Mouse (Mus musculus): ENCODE data around the gene Hes5. TPM values are rescaled to one million over a fixed set of nuclear protein-coding genes. Genes with fewer than 3 reads are reported as not detected.

Gene Hes5
- polyA plus RNA-seq, 1 experiment from 2014 or later = 154 TPM

DNA sequence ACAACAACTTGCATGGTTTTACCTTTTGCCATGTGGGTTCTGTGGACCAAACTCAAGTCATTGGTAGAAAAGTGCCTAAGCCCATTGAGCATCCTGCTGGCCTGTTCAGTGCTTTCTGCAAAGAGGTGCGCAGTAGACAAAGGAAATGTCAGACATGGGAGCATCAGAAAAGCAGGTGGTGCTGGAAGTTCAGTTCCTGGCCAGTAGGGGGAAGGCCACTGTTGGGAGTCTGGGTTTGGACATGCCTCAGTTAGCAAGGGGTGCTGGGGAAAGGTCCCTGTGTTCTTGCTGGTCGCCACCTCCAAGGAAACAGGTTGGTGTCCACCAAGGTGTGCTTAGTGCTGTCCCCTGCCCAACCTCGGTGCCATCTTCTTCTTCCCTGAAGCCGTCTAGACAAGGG is 19.4 kb downstream of the Hes5 start:
- Histone ChIP-seq H3K4me3 (no peak overlapping the region), H3K9ac (no peak overlapping the region), H3K27me3 (peaks cover 18% of the 10 kb centered on the region), H3K27ac (no peak overlapping the region), H3K4me1 (replicated peaks) (peaks cover 11% of the 10 kb centered on the region), H3K36me3 (peaks cover 63% of the 10 kb centered on the region), H3K4me2 (no peak overlapping the region), H3K9me3 (no peaks in the 10 kb centered on the region)
- no peak for ATAC-seq (ENCODE audit: low FRiP score)
- WGBS = 88% methylated on average over 4 of the region's 4 CpGs

DNA sequence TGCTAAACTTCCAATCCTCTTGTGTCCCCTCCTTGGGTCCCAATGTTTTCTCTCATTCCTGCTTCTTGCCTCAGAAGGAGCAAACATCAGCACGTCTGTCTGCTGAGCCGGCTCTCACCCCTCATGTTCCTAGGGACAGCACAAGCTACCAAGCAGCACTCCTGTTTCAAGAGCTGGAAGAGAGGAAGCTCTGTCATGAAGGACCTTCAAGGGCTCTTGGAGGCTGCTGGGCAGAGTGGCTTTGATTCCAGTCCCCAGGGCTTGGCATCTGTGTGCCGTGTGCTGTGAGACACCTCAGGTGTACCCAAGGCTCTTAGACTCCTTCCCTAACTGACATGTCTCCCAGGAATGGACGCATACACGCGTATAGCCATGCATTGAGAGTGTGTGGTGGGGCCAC is 20.4 kb downstream of the Hes5 start:
- no peak overlapping the region for H3K4me3 ChIP-seq
- peaks cover 54% of the 10 kb centered on the region for H3K36me3 ChIP-seq
- H3K9me3 ChIP-seq = no peaks in the 10 kb centered on the region
- H3K27me3 ChIP-seq = peaks cover 21% of the 10 kb centered on the region
- 86% methylated on average over 6 of the region's 6 CpGs for WGBS
- H3K9ac ChIP-seq = no peak overlapping the region
- no peak overlapping the region; the same call in 1 of the 2 replicates for H3K27ac ChIP-seq
- no peak overlapping the region for H3K4me2 ChIP-seq
- H3K4me1 ChIP-seq (replicated peaks) = peaks cover 16% of the 10 kb centered on the region
- ATAC-seq (ENCODE audit: low FRiP score) = peak; percentile 19; the same call in 1 of the 2 replicates

DNA sequence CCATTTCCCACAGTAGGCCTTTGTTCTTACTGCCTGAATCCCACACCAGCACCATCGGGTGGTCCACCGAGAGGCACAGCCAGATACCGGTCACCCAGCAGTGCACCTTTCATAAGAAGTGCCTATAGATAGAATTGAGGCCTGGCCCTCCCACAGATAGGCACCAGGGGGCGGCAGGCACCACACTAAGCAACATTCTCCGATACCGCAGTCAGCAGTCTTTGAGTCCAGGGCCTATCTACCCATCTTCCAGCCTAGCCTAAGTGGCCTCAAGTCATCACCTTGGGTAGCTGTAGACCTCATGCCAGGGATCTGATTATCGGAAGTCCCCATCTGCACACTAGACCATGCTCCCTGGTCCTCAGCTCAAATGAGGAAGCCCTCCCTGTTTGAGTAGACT is 20.8 kb downstream of the Hes5 start:
- WGBS = 40% methylated on average over 7 of the region's 7 CpGs
- peak; percentile 65 for ATAC-seq (ENCODE audit: low FRiP score)
- no peak overlapping the region; the same call in 1 of the 2 replicates for H3K27ac ChIP-seq
- peaks cover 49% of the 10 kb centered on the region for H3K36me3 ChIP-seq
- H3K9me3 ChIP-seq = no peaks in the 10 kb centered on the region
- no peak overlapping the region for H3K4me2 ChIP-seq
- H3K9ac ChIP-seq = no peak overlapping the region
- peaks cover 21% of the 10 kb centered on the region for H3K4me1 ChIP-seq (replicated peaks)
- H3K4me3 ChIP-seq = no peak overlapping the region
- H3K27me3 ChIP-seq = peaks cover 25% of the 10 kb centered on the region

DNA sequence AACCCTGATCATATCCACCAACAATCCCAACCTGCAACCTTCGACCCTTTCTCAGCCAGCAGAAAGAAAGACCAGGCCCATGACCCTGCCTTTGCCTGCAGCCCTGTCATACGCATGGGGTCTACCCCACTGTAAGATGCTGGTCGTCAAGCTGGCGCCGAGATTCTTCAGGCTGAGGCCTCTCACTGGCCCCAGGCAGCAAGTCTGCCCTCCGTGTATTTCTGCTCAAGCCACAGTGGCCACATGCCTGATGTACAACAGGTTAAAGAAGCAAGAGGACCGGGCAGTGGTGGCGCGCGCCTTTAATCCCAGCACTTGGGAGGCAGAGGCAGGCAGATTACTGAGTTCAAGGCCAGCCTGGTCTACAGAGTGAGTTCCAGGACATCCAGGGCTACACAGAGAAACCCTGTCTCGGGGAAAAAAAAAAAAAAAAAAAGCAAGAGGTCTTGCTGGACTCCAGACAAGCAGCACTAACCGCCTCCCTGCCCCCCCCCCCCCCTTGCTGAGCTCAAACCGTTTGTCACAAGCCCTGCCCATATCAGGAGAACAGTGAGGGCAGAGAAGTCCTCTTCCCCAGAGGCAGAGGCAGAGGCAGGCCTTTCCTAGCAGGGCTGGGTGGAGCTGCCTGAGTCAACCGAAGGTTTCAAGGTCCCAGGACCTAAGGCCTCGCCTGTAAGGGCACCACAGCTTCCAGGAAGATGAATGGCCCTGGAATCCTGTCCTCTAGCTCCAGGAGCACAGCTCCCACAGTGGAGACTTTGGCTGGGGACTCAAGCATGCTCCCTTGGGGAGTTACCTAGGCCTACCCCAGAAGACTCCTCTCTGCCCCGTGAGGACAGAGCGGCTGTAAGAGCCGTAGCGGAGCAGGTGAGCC is 21.8 kb downstream of the Hes5 start:
- no peaks in the 10 kb centered on the region for H3K9me3 ChIP-seq
- peaks cover 22% of the 10 kb centered on the region for H3K4me1 ChIP-seq (replicated peaks)
- H3K36me3 ChIP-seq = peaks cover 40% of the 10 kb centered on the region
- no peak overlapping the region for H3K27ac ChIP-seq
- H3K4me2 ChIP-seq = no peak overlapping the region
- 79% methylated on average over 17 of the region's 19 CpGs for WGBS
- no peak overlapping the region for H3K4me3 ChIP-seq
- no peak for ATAC-seq (ENCODE audit: low FRiP score)
- H3K27me3 ChIP-seq = peaks cover 30% of the 10 kb centered on the region
- no peak overlapping the region for H3K9ac ChIP-seq

DNA sequence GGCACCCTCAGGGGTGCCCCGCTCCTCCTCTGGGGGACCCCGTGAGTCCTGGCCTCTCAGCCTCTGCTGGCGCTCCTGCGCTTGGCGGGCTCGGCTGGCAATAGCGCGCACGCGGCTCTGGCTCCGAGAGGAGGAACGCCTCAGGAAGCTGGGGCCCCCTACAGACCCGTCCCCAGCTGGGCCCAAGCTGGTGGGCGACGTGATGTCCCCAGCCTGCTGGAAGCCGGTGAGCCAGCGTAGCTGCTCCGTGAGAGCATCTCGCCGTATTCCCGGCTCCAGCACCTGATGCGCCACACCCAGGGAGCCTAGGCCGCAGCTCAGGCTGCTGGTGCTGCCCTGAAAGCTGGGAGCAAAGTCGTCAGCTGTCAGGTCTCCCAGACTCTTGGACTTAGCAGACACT is 23.0 kb downstream of the Hes5 start:
- H3K9ac ChIP-seq = peak overlapping the region; percentile 59
- H3K27me3 ChIP-seq = peaks cover 30% of the 10 kb centered on the region
- no peak overlapping the region for H3K4me2 ChIP-seq
- H3K4me3 ChIP-seq = no peak overlapping the region
- WGBS = 21% methylated on average over 24 of the region's 24 CpGs
- H3K9me3 ChIP-seq = no peaks in the 10 kb centered on the region
- peaks cover 22% of the 10 kb centered on the region for H3K4me1 ChIP-seq (replicated peaks)
- ATAC-seq (ENCODE audit: low FRiP score) = no peak
- H3K36me3 ChIP-seq = peaks cover 27% of the 10 kb centered on the region
- H3K27ac ChIP-seq = no peak overlapping the region

GRCm38 (mm10) chr4:154985151-154985777 is 24.5 kb downstream of the Hes5 start:
- Histone ChIP-seq H3K4me1 (replicated peaks) (peaks cover 22% of the 10 kb centered on the region), H3K9ac (peak overlapping the region; percentile 60; the same call in 1 of the 2 replicates), H3K4me2 (no peak overlapping the region), H3K4me3 (no peak overlapping the region), H3K27ac (no peak overlapping the region), H3K36me3 (peaks cover 12% of the 10 kb centered on the region), H3K27me3 (peaks cover 34% of the 10 kb centered on the region), H3K9me3 (no peaks in the 10 kb centered on the region)
- no peak for ATAC-seq (ENCODE audit: low FRiP score)
- 68% methylated on average over 5 of the region's 5 CpGs for WGBS

GRCm38 (mm10) chr4:154986096-154986495 is 25.4 kb downstream of the Hes5 start:
- Histone ChIP-seq H3K4me1 (replicated peaks) (peaks cover 22% of the 10 kb centered on the region), H3K36me3 (peaks cover 4% of the 10 kb centered on the region), H3K4me3 (no peak overlapping the region), H3K27me3 (peaks cover 41% of the 10 kb centered on the region), H3K9me3 (no peaks in the 10 kb centered on the region), H3K27ac (no peak overlapping the region), H3K4me2 (0 out of 2 replicates have a peak overlapping the region, but pooled peaks have one; percentile 19), H3K9ac (peak overlapping the region; percentile 60)
- ATAC-seq (ENCODE audit: low FRiP score) = no peak
- 16% methylated on average over 17 of the region's 17 CpGs for WGBS

DNA sequence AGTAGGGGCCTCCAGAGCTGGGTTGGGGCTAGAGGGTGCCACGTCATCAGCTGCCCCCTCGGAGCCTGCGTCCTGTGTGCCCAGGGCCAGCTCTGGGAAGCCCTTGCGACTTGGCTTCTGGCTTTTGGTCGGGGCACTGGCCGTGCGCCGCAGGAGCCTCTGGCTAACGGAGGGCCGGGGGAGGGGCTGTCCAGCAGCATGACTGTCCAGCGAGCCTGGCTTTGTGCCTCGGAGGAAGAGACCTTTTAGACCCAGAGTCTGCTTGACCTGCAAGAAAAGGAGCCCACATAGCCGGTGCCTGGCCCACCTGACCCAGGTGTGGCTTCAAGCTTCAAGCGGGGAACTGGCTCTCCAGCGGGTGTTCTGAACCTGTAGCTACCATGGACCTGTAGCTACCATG is 26.0 kb downstream of the Hes5 start:
- peaks cover 22% of the 10 kb centered on the region for H3K4me1 ChIP-seq (replicated peaks)
- no peak for ATAC-seq (ENCODE audit: low FRiP score)
- 69% methylated on average over 15 of the region's 15 CpGs for WGBS
- H3K4me3 ChIP-seq = no peak overlapping the region
- H3K4me2 ChIP-seq = no peak overlapping the region
- H3K36me3 ChIP-seq = no peaks in the 10 kb centered on the region
- no peak overlapping the region for H3K9ac ChIP-seq
- H3K27me3 ChIP-seq = peaks cover 47% of the 10 kb centered on the region
- H3K9me3 ChIP-seq = no peaks in the 10 kb centered on the region
- H3K27ac ChIP-seq = no peak overlapping the region

DNA sequence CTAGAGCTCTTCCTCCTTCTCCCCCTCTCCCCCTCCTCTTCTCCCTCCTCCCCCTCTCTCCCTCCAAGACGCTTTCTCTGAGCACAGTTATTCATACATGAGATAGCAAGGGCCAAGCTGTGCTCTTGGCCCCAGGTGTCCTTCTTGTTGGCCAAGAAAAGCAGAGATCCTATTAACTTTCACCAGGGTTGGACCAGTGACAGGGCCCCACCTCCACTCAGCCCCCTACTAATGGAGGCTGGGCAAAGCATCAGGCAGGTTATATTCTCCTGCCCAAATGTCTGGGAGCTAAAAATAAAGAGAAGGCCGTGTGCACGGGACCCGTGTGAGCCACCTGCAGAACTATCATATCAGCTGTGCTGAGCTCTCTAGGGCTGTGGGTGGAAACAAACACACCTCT is 34.2 kb downstream of the Hes5 start:
- Histone ChIP-seq H3K36me3 (no peaks in the 10 kb centered on the region), H3K27me3 (peaks cover 26% of the 10 kb centered on the region), H3K27ac (no peak overlapping the region), H3K9me3 (no peaks in the 10 kb centered on the region), H3K4me2 (no peak overlapping the region), H3K9ac (no peak overlapping the region), H3K4me3 (no peak overlapping the region), H3K4me1 (replicated peaks) (peaks cover 17% of the 10 kb centered on the region)
- ATAC-seq (ENCODE audit: low FRiP score) = no peak
- 76% methylated on average over 4 of the region's 4 CpGs for WGBS

DNA sequence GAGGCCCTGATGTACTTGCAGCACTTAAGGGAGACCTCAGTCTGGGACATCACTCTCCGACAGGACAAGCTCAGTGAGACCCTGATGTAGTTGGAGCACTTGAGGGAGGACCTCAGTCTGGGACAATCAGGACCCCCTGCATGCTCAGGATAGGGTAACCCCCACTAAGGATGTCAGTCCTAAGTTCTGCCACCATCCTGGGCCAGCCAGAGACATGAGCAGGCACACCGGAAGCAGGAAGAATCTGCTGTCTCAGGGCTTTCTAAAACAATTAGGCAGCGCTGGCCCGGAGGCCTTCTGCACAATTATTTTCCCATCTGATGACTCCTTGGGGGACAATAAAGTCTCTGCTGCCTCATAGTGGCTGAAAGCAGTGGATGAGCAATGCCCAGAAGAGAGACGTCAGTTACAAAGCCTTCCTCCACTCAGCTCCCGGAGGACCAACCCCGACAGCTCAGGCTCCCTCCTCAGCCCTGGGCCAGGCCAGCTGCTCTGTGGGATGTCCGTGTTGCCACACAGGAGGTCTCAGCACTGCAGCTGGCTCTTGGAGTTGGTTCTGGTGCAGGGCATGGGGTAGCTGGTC is 35.9 kb downstream of the Hes5 start:
- no peaks in the 10 kb centered on the region for H3K9me3 ChIP-seq
- H3K27ac ChIP-seq = peak overlapping the region; percentile 55; the same call in 1 of the 2 replicates
- H3K27me3 ChIP-seq = peaks cover 14% of the 10 kb centered on the region; the same call in 1 of the 2 replicates
- WGBS = 15% methylated on average over 8 of the region's 8 CpGs
- H3K4me3 ChIP-seq = no peak overlapping the region
- peaks cover 21% of the 10 kb centered on the region for H3K4me1 ChIP-seq (replicated peaks)
- H3K36me3 ChIP-seq = no peaks in the 10 kb centered on the region
- no peak overlapping the region for H3K4me2 ChIP-seq
- peak overlapping the region; percentile 53; the same call in 1 of the 2 replicates for H3K9ac ChIP-seq
- peak; percentile 67 for ATAC-seq (ENCODE audit: low FRiP score)

- Histone ChIP-seq H3K27me3 (0 out of 2 replicates have a peak, but pooled peaks cover under 1% of the 10 kb centered on the region), H3K4me2 (no peak overlapping the region), H3K4me1 (replicated peaks) (peaks cover 21% of the 10 kb centered on the region), H3K9me3 (no peaks in the 10 kb centered on the region), H3K27ac (no peak overlapping the region), H3K36me3 (no peaks in the 10 kb centered on the region), H3K9ac (no peak overlapping the region), H3K4me3 (no peak overlapping the region)
- ATAC-seq (ENCODE audit: low FRiP score) = no peak
- 86% methylated on average over 5 of the region's 5 CpGs for WGBS
Measured at GRCm38 (mm10) chr4:154999379-154999778, 38.7 kb downstream of the Hes5 start.

DNA sequence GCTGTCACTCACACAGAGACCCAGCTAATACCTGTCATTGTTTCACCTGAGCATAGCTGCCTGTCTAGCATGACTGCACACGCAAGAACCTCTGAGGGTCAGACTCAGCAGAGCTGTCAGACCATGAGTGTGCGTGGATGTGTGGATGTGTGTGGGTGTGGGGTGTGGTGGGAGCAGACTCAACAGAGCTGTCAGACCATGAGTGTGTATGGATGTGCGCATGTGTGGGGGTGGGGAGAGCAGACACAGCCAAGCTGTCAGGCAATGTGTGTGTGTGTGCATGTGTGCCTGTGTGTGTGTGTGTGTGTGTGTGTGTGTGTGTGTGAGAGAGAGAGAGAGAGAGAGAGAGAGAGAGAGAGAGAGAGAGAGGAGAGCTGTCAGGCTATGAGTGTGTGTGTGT is 44.6 kb downstream of the Hes5 start:
- H3K27ac ChIP-seq = no peak overlapping the region
- no peaks in the 10 kb centered on the region for H3K36me3 ChIP-seq
- no peak overlapping the region for H3K9ac ChIP-seq
- no peak overlapping the region for H3K4me2 ChIP-seq
- no peaks in the 10 kb centered on the region for H3K9me3 ChIP-seq
- WGBS = 90% methylated on average over 3 of the region's 3 CpGs
- H3K4me3 ChIP-seq = no peak overlapping the region
- peaks cover 12% of the 10 kb centered on the region for H3K4me1 ChIP-seq (replicated peaks)
- peaks cover 4% of the 10 kb centered on the region; the same call in 1 of the 2 replicates for H3K27me3 ChIP-seq
- no peak for ATAC-seq (ENCODE audit: low FRiP score)

All from hindbrain, embryonic 13.5 days (tissue).